Mouse (Mus musculus) thymus, adult 2 months (tissue): ENCODE data around the gene Dusp1. TPM values are rescaled to one million over a fixed set of nuclear protein-coding genes. Genes with fewer than 3 reads are reported as not detected.

Experiments used
- DNase-seq: peaks from one replicate; pipeline ENCODE4 v3.0.0; 2021
- H3K27ac ChIP-seq: fragments of 200-500 bp; 2 replicates; pipeline ENCODE4 v1.5.1; 2012; ENCODE audit warnings: low read length, control low read depth; ENCODE audit not compliant: control insufficient read depth, insufficient read depth
- H3K27me3 ChIP-seq: fragments of 200-500 bp; 2 replicates; pipeline ENCODE4 v1.6.1; 2012; ENCODE audit warnings: mild to moderate bottlenecking, low read length, moderate library complexity, mixed read lengths; ENCODE audit not compliant: control insufficient read depth, insufficient read depth
- H3K36me3 ChIP-seq: fragments of 200-500 bp; 2 replicates; pipeline ENCODE4 v1.6.1; 2012; ENCODE audit warnings: mild to moderate bottlenecking, low read length, moderate library complexity; ENCODE audit not compliant: control insufficient read depth, insufficient read depth
- H3K4me1 ChIP-seq: fragments of 200-500 bp; replicated peaks from 2 replicates; pipeline ENCODE4 v1.6.1; 2012; ENCODE audit warnings: low read length; ENCODE audit not compliant: control insufficient read depth, insufficient read depth
- H3K4me3 ChIP-seq: fragments of 200-500 bp; 2 replicates; pipeline ENCODE4 v1.5.1; 2012; ENCODE audit warnings: mild to moderate bottlenecking, low read length, control low read depth, moderate library complexity; ENCODE audit not compliant: control insufficient read depth, insufficient read depth
- CTCF ChIP-seq: fragments of 200-500 bp; IDR thresholded peaks from 2 replicates; pipeline ENCODE4 v1.5.1; 2012; ENCODE audit warnings: mild to moderate bottlenecking, control low read depth, low read length, moderate library complexity, borderline replicate concordance; ENCODE audit not compliant: control insufficient read depth, poor library complexity, insufficient read depth; ENCODE audit errors: extremely low read depth
- POLR2A ChIP-seq: fragments of 200-500 bp; IDR thresholded peaks from 2 replicates; pipeline ENCODE4 v1.6.1; 2012; ENCODE audit warnings: mild to moderate bottlenecking, low read length, control low read depth, moderate library complexity; ENCODE audit not compliant: control insufficient read depth, poor library complexity, insufficient read depth; ENCODE audit errors: extremely low read depth
- WGBS: fragments of 180-500 bp; shearing (Covaris S2); methylation state at CpG from one replicate; pipeline ENCODE4 v1.1.7; 2018; 5-methylcytosine and 5-hydroxymethylcytosine counted together
- polyA plus RNA-seq: library from polyadenylated mRNA; depleted of rRNA; stranded (reverse); fragments of >200 nt; gene quantifications from 2 replicates; pipeline ENCODE4 v1.2.3, GENCODE M21; 2012

The Dusp1 gene
- polyA plus RNA-seq, 1 experiment = 59.3 TPM

GRCm38 (mm10) chr17:26553033-26553432, 8.9 kb downstream of the Dusp1 start:
- 92% methylated on average over 3 of the region's 3 CpGs for WGBS
- Histone ChIP-seq H3K36me3 (no peaks in the 10 kb centered on the region), H3K27ac (no peak overlapping the region), H3K4me1 (no peaks in the 10 kb centered on the region; the same call in 1 of the 2 replicates), H3K27me3 (no peaks in the 10 kb centered on the region), H3K4me3 (no peak overlapping the region)
- no peak for DNase-seq
- TF ChIP-seq POLR2A (no peak), CTCF (no peak)

GRCm38 (mm10) chr17:26551104-26551503, 10.8 kb downstream of the Dusp1 start:
- H3K27me3 ChIP-seq = no peaks in the 10 kb centered on the region
- no peaks in the 10 kb centered on the region; the same call in 1 of the 2 replicates for H3K4me1 ChIP-seq
- 90% methylated on average over 6 of the region's 6 CpGs for WGBS
- H3K36me3 ChIP-seq = no peaks in the 10 kb centered on the region
- H3K27ac ChIP-seq = no peak overlapping the region
- H3K4me3 ChIP-seq = no peak overlapping the region
- TF ChIP-seq POLR2A = no peak
- no peak for TF ChIP-seq CTCF
- no peak for DNase-seq

- Histone ChIP-seq H3K27ac (no peak overlapping the region), H3K36me3 (no peaks in the 10 kb centered on the region), H3K4me3 (no peak overlapping the region), H3K27me3 (no peaks in the 10 kb centered on the region), H3K4me1 (no peaks in the 10 kb centered on the region; the same call in 1 of the 2 replicates)
- no peak for DNase-seq
- TF ChIP-seq POLR2A (no peak), CTCF (no peak)
- WGBS = 65% methylated on average over 12 of the region's 12 CpGs
These were observed 12.6 kb downstream of the Dusp1 start for GRCm38 (mm10) chr17:26549148-26549809.

- no peak overlapping the region for H3K27ac ChIP-seq
- no peak overlapping the region for H3K4me3 ChIP-seq
- no peaks in the 10 kb centered on the region for H3K36me3 ChIP-seq
- no peak for DNase-seq
- H3K27me3 ChIP-seq = no peaks in the 10 kb centered on the region
- WGBS = 44% methylated on average over 4 of the region's 5 CpGs
- no peaks in the 10 kb centered on the region; the same call in 1 of the 2 replicates for H3K4me1 ChIP-seq
- TF ChIP-seq POLR2A (no peak), CTCF (no peak)
These were observed 13.4 kb downstream of the Dusp1 start for GRCm38 (mm10) chr17:26548566-26548965.

GRCm38 (mm10) chr17:26547771-26548170, 14.2 kb downstream of the Dusp1 start:
- no peaks in the 10 kb centered on the region; the same call in 1 of the 2 replicates for H3K4me1 ChIP-seq
- no peaks in the 10 kb centered on the region for H3K36me3 ChIP-seq
- TF ChIP-seq CTCF (no peak), POLR2A (no peak)
- H3K27me3 ChIP-seq = no peaks in the 10 kb centered on the region
- no peak overlapping the region for H3K27ac ChIP-seq
- DNase-seq = no peak
- no peak overlapping the region for H3K4me3 ChIP-seq
- whole genome bisulfite sequencing = 50% methylated on average over 7 of the region's 7 CpGs

GRCm38 (mm10) chr17:26544319-26544963, 17.5 kb downstream of the Dusp1 start:
- H3K4me1 ChIP-seq = no peaks in the 10 kb centered on the region
- TF ChIP-seq CTCF (no peak), POLR2A (no peak)
- no peak overlapping the region for H3K4me3 ChIP-seq
- no peaks in the 10 kb centered on the region for H3K36me3 ChIP-seq
- H3K27ac ChIP-seq = no peak overlapping the region
- 41% methylated on average over 8 of the region's 8 CpGs for WGBS
- no peaks in the 10 kb centered on the region for H3K27me3 ChIP-seq
- no peak for DNase-seq
